Mouse (Mus musculus) spleen, adult 2 months (tissue): ENCODE measurements around the gene Olfr652.

Source experiments
- CTCF ChIP-seq: fragments of 200-500 bp; IDR thresholded peaks from 2 replicates; pipeline ENCODE4 v1.5.1; 2011; ENCODE audit warnings: mild to moderate bottlenecking, inconsistent platforms; ENCODE audit not compliant: insufficient read depth, insufficient read length, insufficient replicate concordance; ENCODE audit errors: extremely low read depth
- POLR2A ChIP-seq: fragments of 200-500 bp; IDR thresholded peaks from 2 replicates; pipeline ENCODE4 v1.6.1; 2011; ENCODE audit warnings: low read depth, low read length, inconsistent platforms

- TF ChIP-seq POLR2A (no peak), CTCF (no peak)
These were observed at the start of gene Olfr652 for GRCm38 (mm10) chr7:104560601-104561000.
